Mouse (Mus musculus): ENCODE results near the gene Abcc9. TPM values are rescaled to one million over a fixed set of nuclear protein-coding genes. Genes with fewer than 3 reads are reported as not detected.

Abcc9 gene
- polyA plus RNA-seq, 1 experiment from 2014 or later, result 4.9 TPM

GRCm38 (mm10) chr6:142542800-142543175 is 159.3 kb downstream of the Abcc9 start:
- Histone ChIP-seq H3K27ac (ENCODE audit: low read depth) (0 out of 2 replicates have a peak overlapping the region, but pooled peaks have one; percentile 3), H3K27me3 (ENCODE audit: insufficient read depth, low read length) (no peaks in the 10 kb centered on the region), H3K4me2 (no peak overlapping the region), H3K4me1 (ENCODE audit: insufficient read depth) (0 out of 2 replicates have a peak, but pooled peaks cover 9% of the 10 kb centered on the region), H3K9me3 (ENCODE audit: low read depth, low read length) (no peaks in the 10 kb centered on the region), H3K4me3 (ENCODE audit: low read depth, low read length) (no peak overlapping the region), H3K9ac (no peak overlapping the region), H3K36me3 (ENCODE audit: insufficient read depth) (no peaks in the 10 kb centered on the region)
- TF ChIP-seq CTCF (IDR thresholded peaks at IDR 0.05; ENCODE audit: low read depth), result no peak
- DNase-seq, result peak; percentile 46
- 45% methylated on average over 6 of the region's 6 CpGs for WGBS
- ATAC-seq (ENCODE audit: insufficient read depth), result no peak

DNA sequence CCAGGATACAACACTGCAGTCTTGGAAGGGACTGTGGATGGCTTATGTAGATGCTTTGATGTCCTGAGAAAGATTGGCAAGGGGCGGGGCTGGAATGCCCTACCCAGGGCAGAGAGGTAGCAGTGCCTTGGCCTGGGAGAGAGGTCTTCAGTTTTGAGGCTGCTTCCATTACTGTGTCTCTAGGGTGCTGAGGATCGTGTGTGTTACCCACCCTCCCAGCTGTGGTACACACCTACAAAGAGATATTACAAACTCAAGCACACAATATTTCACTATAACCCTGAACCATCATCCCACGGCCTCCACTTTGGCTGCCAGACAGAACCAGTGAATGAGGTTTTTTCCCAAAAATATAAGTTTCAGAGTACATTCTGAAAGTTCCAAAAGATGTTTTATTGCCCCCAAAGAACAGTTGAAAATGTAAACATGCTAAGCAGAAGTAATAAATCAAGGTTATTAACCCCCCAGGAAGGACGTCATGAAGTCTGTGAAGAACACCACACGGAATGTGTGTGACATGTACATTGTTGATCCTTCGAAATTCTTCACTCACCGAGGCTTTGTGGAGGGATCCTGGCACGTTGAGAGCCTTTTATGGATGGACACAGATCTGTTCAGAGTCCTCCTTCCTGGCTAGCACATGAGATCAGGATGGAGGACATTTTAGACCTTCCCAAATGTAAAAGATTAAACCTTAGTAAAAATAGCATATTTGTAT is 159.9 kb downstream of the Abcc9 start:
- WGBS, result 38% methylated on average over 8 of the region's 8 CpGs
- TF ChIP-seq CTCF (IDR thresholded peaks at IDR 0.05; ENCODE audit: low read depth), result no peak
- DNase-seq (peak; percentile 61), ATAC-seq (ENCODE audit: insufficient read depth) (no peak)
- peak overlapping the region; percentile 8; the same call in 1 of the 2 replicates for H3K27ac ChIP-seq (ENCODE audit: low read depth)
- H3K27me3 ChIP-seq (ENCODE audit: insufficient read depth, low read length), result no peaks in the 10 kb centered on the region
- H3K9me3 ChIP-seq (ENCODE audit: low read depth, low read length), result no peaks in the 10 kb centered on the region
- H3K36me3 ChIP-seq (ENCODE audit: insufficient read depth), result no peaks in the 10 kb centered on the region
- H3K4me1 ChIP-seq (ENCODE audit: insufficient read depth), result 0 out of 2 replicates have a peak, but pooled peaks cover 9% of the 10 kb centered on the region
- H3K4me3 ChIP-seq (ENCODE audit: low read depth, low read length), result no peak overlapping the region
- H3K4me2 ChIP-seq, result no peak overlapping the region
- H3K9ac ChIP-seq, result no peak overlapping the region

GRCm38 (mm10) chr6:142540561-142541160 is 161.5 kb downstream of the Abcc9 start:
- Histone ChIP-seq H3K36me3 (ENCODE audit: insufficient read depth) (no peaks in the 10 kb centered on the region), H3K4me1 (ENCODE audit: insufficient read depth) (0 out of 2 replicates have a peak, but pooled peaks cover 9% of the 10 kb centered on the region), H3K27me3 (ENCODE audit: insufficient read depth, low read length) (no peaks in the 10 kb centered on the region), H3K9me3 (ENCODE audit: low read depth, low read length) (no peaks in the 10 kb centered on the region), H3K4me2 (no peak overlapping the region), H3K4me3 (ENCODE audit: low read depth, low read length) (no peak overlapping the region), H3K27ac (ENCODE audit: low read depth) (no peak overlapping the region), H3K9ac (no peak overlapping the region)
- peak; percentile 19; the same call in 1 of the 2 replicates for ATAC-seq (ENCODE audit: insufficient read depth)
- no peak for TF ChIP-seq CTCF (IDR thresholded peaks at IDR 0.05; ENCODE audit: low read depth)
- peak; percentile 55 for DNase-seq
- 47% methylated on average over 10 of the region's 10 CpGs for WGBS

GRCm38 (mm10) chr6:142540131-142540530 is 162.0 kb downstream of the Abcc9 start:
- WGBS, result 65% methylated on average over 5 of the region's 5 CpGs
- Histone ChIP-seq H3K4me3 (ENCODE audit: low read depth, low read length) (no peak overlapping the region), H3K36me3 (ENCODE audit: insufficient read depth) (no peaks in the 10 kb centered on the region), H3K9ac (no peak overlapping the region), H3K27me3 (ENCODE audit: insufficient read depth, low read length) (no peaks in the 10 kb centered on the region), H3K4me1 (ENCODE audit: insufficient read depth) (0 out of 2 replicates have a peak, but pooled peaks cover 8% of the 10 kb centered on the region), H3K27ac (ENCODE audit: low read depth) (no peak overlapping the region), H3K9me3 (ENCODE audit: low read depth, low read length) (no peaks in the 10 kb centered on the region), H3K4me2 (no peak overlapping the region)
- DNase-seq, result peak; percentile 22
- TF ChIP-seq CTCF (IDR thresholded peaks at IDR 0.05; ENCODE audit: low read depth), result no peak
- no peak for ATAC-seq (ENCODE audit: insufficient read depth)

DNA sequence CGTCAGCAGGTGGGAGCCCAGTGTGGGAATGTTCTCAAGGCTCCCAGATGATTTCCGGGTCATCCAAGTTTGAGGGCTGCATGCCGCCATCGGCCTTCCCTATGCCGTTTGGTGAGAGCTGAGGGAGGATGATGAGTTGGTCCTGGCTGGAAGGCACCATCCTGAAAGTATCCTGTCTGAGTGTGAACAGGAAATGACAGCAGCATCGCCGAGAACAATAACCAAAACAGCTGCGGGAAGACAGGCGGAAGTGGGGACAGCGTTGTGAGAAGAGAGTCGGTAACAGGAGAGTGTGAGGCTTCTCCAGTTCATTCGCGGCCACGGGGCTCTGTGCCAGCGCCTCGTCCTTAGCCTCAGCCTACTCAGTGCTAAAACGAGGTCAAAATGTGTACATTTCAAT is 163.6 kb downstream of the Abcc9 start:
- Histone ChIP-seq H3K27me3 (ENCODE audit: insufficient read depth, low read length) (no peaks in the 10 kb centered on the region), H3K4me3 (ENCODE audit: low read depth, low read length) (no peak overlapping the region), H3K27ac (ENCODE audit: low read depth) (no peak overlapping the region), H3K9me3 (ENCODE audit: low read depth, low read length) (no peaks in the 10 kb centered on the region), H3K9ac (no peak overlapping the region), H3K36me3 (ENCODE audit: insufficient read depth) (no peaks in the 10 kb centered on the region), H3K4me1 (ENCODE audit: insufficient read depth) (0 out of 2 replicates have a peak, but pooled peaks cover under 1% of the 10 kb centered on the region), H3K4me2 (no peak overlapping the region)
- peak; percentile 68 for ATAC-seq (ENCODE audit: insufficient read depth)
- TF ChIP-seq CTCF (IDR thresholded peaks at IDR 0.05; ENCODE audit: low read depth), result no peak
- 44% methylated on average over 17 of the region's 17 CpGs for WGBS
- DNase-seq, result peak; percentile 79

Other genes starting within 250 kb of the Abcc9 start
- not detected in 2 replicates for gene Gys2, start 229.2 kb downstream of the Abcc9 start, polyA plus RNA-seq (2014; fragmentation: Nextera tagmentation; extraction: Ambion mirVana)
- gene Ldhb, start 194.4 kb downstream of the Abcc9 start, polyA plus RNA-seq (2014; fragmentation: Nextera tagmentation; extraction: Ambion mirVana), result 215 and 230 TPM in 2 replicates
- gene Kcnj8, start 130.7 kb downstream of the Abcc9 start, polyA plus RNA-seq (2014; fragmentation: Nextera tagmentation; extraction: Ambion mirVana), result 13.6 and 16.3 TPM in 2 replicates
- gene Cmas, start 54.4 kb upstream of the Abcc9 start, polyA plus RNA-seq (2014; fragmentation: Nextera tagmentation; extraction: Ambion mirVana), result 71.1 and 71.8 TPM in 2 replicates
- gene Sult6b2, start 102.2 kb upstream of the Abcc9 start, polyA plus RNA-seq (2014; fragmentation: Nextera tagmentation; extraction: Ambion mirVana), result not detected in 2 replicates